Mouse (Mus musculus) bone marrow macrophage, adult 2 months (primary cell): ENCODE data around the gene Snapc1. TPM values are rescaled to one million over a fixed set of nuclear protein-coding genes. Genes with fewer than 3 reads are reported as not detected.
A peak's percentile ranks its signal among the peaks of the same experiment; 100 is the strongest.

Source experiments
- H3K27ac ChIP-seq: 2 replicates; pipeline ENCODE4 v1.5.1; 2012; ENCODE audit warnings: low read depth, low read length; ENCODE audit not compliant: insufficient read depth
- H3K4me1 ChIP-seq: 2 replicates; pipeline ENCODE4 v1.6.1; 2012; ENCODE audit warnings: low read length; ENCODE audit not compliant: control insufficient read depth, insufficient read depth
- H3K4me3 ChIP-seq: 2 replicates; pipeline ENCODE4 v1.5.1; 2012; ENCODE audit warnings: mild to moderate bottlenecking, low read length, moderate library complexity; ENCODE audit not compliant: insufficient read depth
- CTCF ChIP-seq: IDR thresholded peaks from 2 replicates; pipeline ENCODE4 v1.5.1; 2012; ENCODE audit warnings: low read depth, mild to moderate bottlenecking, low read length, moderate library complexity
- POLR2A ChIP-seq: IDR thresholded peaks from 2 replicates; pipeline ENCODE4 v1.6.1; 2012; ENCODE audit warnings: mild to moderate bottlenecking, low read depth, low read length, borderline replicate concordance
- polyA plus RNA-seq: library from polyadenylated mRNA; stranded (reverse); fragments of >200 nt; gene quantifications from 2 replicates; pipeline ENCODE4 v1.2.4, GENCODE M21; 2012; ENCODE audit not compliant: missing spikeins, insufficient read depth, insufficient read length

The Snapc1 gene
- 13.8 and 22.8 TPM in 2 replicates for polyA plus RNA-seq

GRCm38 (mm10) chr12:73964291-73965281, at the start of gene Snapc1:
Snapc1 (plus strand) TSS chr12:73964481.
- Histone ChIP-seq H3K4me3 (peak within 1 kb of the TSS; percentile 95), H3K27ac (peak within 1 kb of the TSS; percentile 75), H3K4me1 (peaks cover 9% of the 10 kb centered on the region)
- TF ChIP-seq CTCF: no peak
- no peak for TF ChIP-seq POLR2A

GRCm38 (mm10) chr12:73918479-73918878, 45.8 kb upstream of the Snapc1 start:
- peaks cover 6% of the 10 kb centered on the region for H3K4me1 ChIP-seq
- no peak overlapping the region for H3K4me3 ChIP-seq
- no peak overlapping the region for H3K27ac ChIP-seq
- TF ChIP-seq POLR2A (no peak), CTCF (no peak)

GRCm38 (mm10) chr12:73930266-73930665, 34.0 kb upstream of the Snapc1 start:
- no peak overlapping the region for H3K4me3 ChIP-seq
- TF ChIP-seq POLR2A (no peak), CTCF (no peak)
- peaks cover 2% of the 10 kb centered on the region; the same call in 1 of the 2 replicates for H3K4me1 ChIP-seq
- no peak overlapping the region for H3K27ac ChIP-seq

- no peak for TF ChIP-seq CTCF
- no peak for TF ChIP-seq POLR2A
- no peak overlapping the region for H3K4me3 ChIP-seq
- H3K4me1 ChIP-seq: peaks cover 2% of the 10 kb centered on the region; the same call in 1 of the 2 replicates
- no peak overlapping the region for H3K27ac ChIP-seq
These were observed 33.0 kb upstream of the Snapc1 start for GRCm38 (mm10) chr12:73931274-73931673.

- TF ChIP-seq CTCF: no peak
- no peak for TF ChIP-seq POLR2A
- H3K4me1 ChIP-seq: peaks cover 2% of the 10 kb centered on the region; the same call in 1 of the 2 replicates
- no peak overlapping the region for H3K4me3 ChIP-seq
- H3K27ac ChIP-seq: no peak overlapping the region
These were observed 29.8 kb upstream of the Snapc1 start for GRCm38 (mm10) chr12:73934528-73934927.

GRCm38 (mm10) chr12:73937353-73937752, 26.9 kb upstream of the Snapc1 start, which contains the start of gene Gm49321:
Gm49321 (plus strand) TSS chr12:73937653.
- no peak for TF ChIP-seq CTCF
- TF ChIP-seq POLR2A: no peak
- H3K27ac ChIP-seq: no peak within 1 kb of the TSS
- H3K4me1 ChIP-seq: peaks cover 2% of the 10 kb centered on the region; the same call in 1 of the 2 replicates
- H3K4me3 ChIP-seq: no peak within 1 kb of the TSS

GRCm38 (mm10) chr12:73939542-73939941, 24.7 kb upstream of the Snapc1 start:
- no peaks in the 10 kb centered on the region for H3K4me1 ChIP-seq
- TF ChIP-seq CTCF (no peak), POLR2A (no peak)
- no peak overlapping the region for H3K27ac ChIP-seq
- no peak overlapping the region for H3K4me3 ChIP-seq

GRCm38 (mm10) chr12:73948415-73948814, 15.9 kb upstream of the Snapc1 start:
- TF ChIP-seq POLR2A: no peak
- no peak for TF ChIP-seq CTCF
- Histone ChIP-seq H3K4me1 (peaks cover 3% of the 10 kb centered on the region), H3K4me3 (no peak overlapping the region), H3K27ac (no peak overlapping the region)

GRCm38 (mm10) chr12:73949318-73950058, 14.8 kb upstream of the Snapc1 start:
- TF ChIP-seq CTCF: no peak
- no peak for TF ChIP-seq POLR2A
- Histone ChIP-seq H3K27ac (no peak overlapping the region), H3K4me3 (no peak overlapping the region), H3K4me1 (peaks cover 4% of the 10 kb centered on the region)
